Mouse (Mus musculus) cerebellum, adult 2 months (tissue): Measurements from ENCODE around the gene Prex1.
"Not testable (repeated sequence)": the region's sequence is repeated elsewhere in the genome, so short reads cannot be mapped to it uniquely, and the experiment has no call there.

Experiments used
- CTCF ChIP-seq: fragments of 200-500 bp; IDR thresholded peaks from 2 replicates; pipeline ENCODE4 v1.5.1; 2011; ENCODE audit warnings: low read depth, mild to moderate bottlenecking, control low read depth, low read length, moderate library complexity, borderline replicate concordance; ENCODE audit not compliant: insufficient read depth
- POLR2A ChIP-seq: fragments of 200-500 bp; IDR thresholded peaks from 2 replicates; pipeline ENCODE4 v1.6.1; 2011; ENCODE audit warnings: low read length, control low read depth, borderline replicate concordance; ENCODE audit not compliant: insufficient read depth

DNA sequence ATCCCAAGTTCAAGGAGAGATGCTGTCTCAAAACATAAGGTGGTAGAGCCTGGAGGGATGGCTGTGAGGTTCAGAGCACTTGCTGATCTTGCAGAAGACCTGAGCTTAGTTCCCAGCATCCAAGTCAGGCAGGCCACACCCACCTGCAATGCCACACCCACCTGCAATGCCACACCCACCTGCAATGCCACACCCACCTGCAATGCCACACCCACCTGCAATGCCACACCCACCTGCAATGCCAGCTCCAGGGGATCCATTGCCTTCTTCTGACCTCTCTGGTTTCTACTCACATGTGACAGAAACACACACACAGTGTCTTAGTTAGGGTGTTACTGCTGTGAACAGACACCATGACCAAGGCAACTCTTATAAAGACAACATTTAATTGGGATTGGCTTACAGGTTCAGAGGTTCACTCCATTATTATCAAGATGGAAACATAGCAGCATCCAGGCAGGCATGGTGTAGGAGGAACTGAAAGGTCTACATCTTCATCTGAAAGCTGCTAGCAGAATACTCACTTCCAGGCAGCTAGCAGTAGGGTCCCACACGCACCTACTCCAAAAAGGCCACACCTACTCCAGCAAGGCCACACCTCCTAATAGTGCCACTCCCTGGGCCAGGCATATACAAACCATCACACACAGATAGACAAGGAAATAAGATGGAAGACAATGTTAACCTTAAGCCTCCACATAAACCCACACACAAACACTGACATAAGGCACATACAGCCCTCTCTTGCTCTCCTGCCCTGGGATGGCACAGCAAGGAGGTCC lies 17.7 kb upstream of the Prex1 start:
- TF ChIP-seq CTCF, POLR2A: not testable (repeated sequence)
